Mouse (Mus musculus) erythroblast, adult 5-6 weeks (primary cell): ENCODE data around the gene Galnt9. TPM values are rescaled to one million over a fixed set of nuclear protein-coding genes. Genes with fewer than 3 reads are reported as not detected.

Experiments used
- ATAC-seq: replicated peaks from 2 replicates; pipeline ENCODE4 v1.8.0; 2016; ENCODE audit warnings: moderate number of reproducible peaks, mild to moderate bottlenecking, moderate TSS enrichment, inconsistent platforms; ENCODE audit not compliant: poor library complexity, low FRiP score, severe bottlenecking
- total RNA-seq, 2 experiments: library from RNA; stranded (forward) in 1 of 2; stranded (reverse) in 1 of 2; fragments of 150-400 nt in 1 of 2; fragments of 200-764, 138-1000 nt in 1 of 2; gene quantifications; 2 replicates each; pipeline versions ENCODE4 v1.2.3 to v1.2.4; 2015 to 2017; ENCODE audit warnings: low replicate concordance in 2 of 2

Gene Galnt9
- total RNA-seq, 2 experiments from 2014 or later, result 4.0 to 5.0 TPM

- no peak for ATAC-seq
Measured at GRCm38 (mm10) chr5:110611435-110612158, 67.4 kb downstream of the Galnt9 start.

GRCm38 (mm10) chr5:110619226-110619625 lies 75.1 kb downstream of the Galnt9 start:
- ATAC-seq, result no peak

GRCm38 (mm10) chr5:110624319-110624718 lies 80.2 kb downstream of the Galnt9 start:
- no peak for ATAC-seq

- ATAC-seq, result no peak
Measured at GRCm38 (mm10) chr5:110627351-110627750, 83.2 kb downstream of the Galnt9 start.

GRCm38 (mm10) chr5:110628156-110628555 lies 84.0 kb downstream of the Galnt9 start:
- no peak for ATAC-seq

GRCm38 (mm10) chr5:110629525-110630120 lies 85.5 kb downstream of the Galnt9 start:
- ATAC-seq, result no peak

- 0 out of 2 replicates have a peak, but pooled peaks have one; percentile 58 for ATAC-seq
Measured at GRCm38 (mm10) chr5:110635951-110636707, 92.0 kb downstream of the Galnt9 start.

- no peak for ATAC-seq
Measured at GRCm38 (mm10) chr5:110638306-110639074, 94.3 kb downstream of the Galnt9 start.

GRCm38 (mm10) chr5:110639459-110639858 lies 95.3 kb downstream of the Galnt9 start:
- ATAC-seq, result peak; percentile 91

- no peak for ATAC-seq
Measured at GRCm38 (mm10) chr5:110646377-110646776, 102.2 kb downstream of the Galnt9 start.

- ATAC-seq, result peak; percentile 82
Measured at GRCm38 (mm10) chr5:110652719-110653648, 108.8 kb downstream of the Galnt9 start, which contains the start of the genes Noc4l and Ddx51. Gene Noc4l (minus strand): TSS chr5:110653417. Gene Ddx51 (plus strand): TSS chr5:110653451.

GRCm38 (mm10) chr5:110653686-110654085 lies 109.5 kb downstream of the Galnt9 start:
- 0 out of 2 replicates have a peak, but pooled peaks have one; percentile 0 for ATAC-seq

GRCm38 (mm10) chr5:110659682-110660081 lies 115.5 kb downstream of the Galnt9 start:
- ATAC-seq, result no peak

GRCm38 (mm10) chr5:110664041-110664440 lies 119.9 kb downstream of the Galnt9 start:
- no peak for ATAC-seq

GRCm38 (mm10) chr5:110664750-110665269 lies 120.7 kb downstream of the Galnt9 start:
- ATAC-seq, result no peak

GRCm38 (mm10) chr5:110665486-110666121 lies 121.4 kb downstream of the Galnt9 start:
- no peak for ATAC-seq
